Mouse (Mus musculus) bone marrow macrophage, adult 2 months (primary cell): ENCODE results near the gene Ephb4.

ENCODE experiments used
- CTCF ChIP-seq: IDR thresholded peaks from 2 replicates; pipeline ENCODE4 v1.5.1; 2012; ENCODE audit warnings: low read depth, mild to moderate bottlenecking, low read length, moderate library complexity
- POLR2A ChIP-seq: IDR thresholded peaks from 2 replicates; pipeline ENCODE4 v1.6.1; 2012; ENCODE audit warnings: mild to moderate bottlenecking, low read depth, low read length, borderline replicate concordance

DNA sequence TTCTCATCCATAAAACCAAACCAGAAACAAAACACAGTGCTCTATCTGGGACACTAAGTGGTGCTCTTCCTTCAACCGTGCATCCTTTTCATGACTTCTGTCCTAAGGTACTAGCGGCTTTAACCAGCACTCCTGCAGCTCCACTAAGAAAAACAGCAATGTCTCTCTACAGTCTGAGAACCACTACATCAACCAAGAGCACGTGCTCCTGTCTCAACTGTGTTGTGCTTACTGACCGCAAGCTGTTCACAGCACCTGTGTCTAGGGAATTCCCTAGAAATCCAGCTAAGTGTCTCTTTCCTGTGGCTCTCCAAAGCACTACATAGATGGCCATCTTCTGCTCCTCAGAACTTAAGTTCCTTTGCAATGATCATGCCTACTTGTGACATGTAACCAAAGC, 45.1 kb upstream of the Ephb4 start:
- TF ChIP-seq POLR2A (no peak), CTCF (no peak)
